Mouse (Mus musculus) MEL (cell line): ENCODE measurements around the gene Padi6. TPM values are rescaled to one million over a fixed set of nuclear protein-coding genes. Genes with fewer than 3 reads are reported as not detected.

Experiments used
- DNase-seq: peaks from one replicate; pipeline ENCODE4 v3.0.0; 2011; ENCODE audit warnings: low read depth, low spot score
- H3K27ac ChIP-seq: 2 replicates; pipeline ENCODE4 v1.5.1; 2012; ENCODE audit warnings: low read depth, mild to moderate bottlenecking, control low read depth, low read length, moderate library complexity; ENCODE audit not compliant: control insufficient read depth
- H3K27me3 ChIP-seq, 2 experiments: fragments of 150-350 bp in 1 of 2; sonication (generic) in 1 of 2; 2 replicates each; pipeline ENCODE4 v1.6.1; 2012; ENCODE audit warnings: low read length in 2 of 2, mild to moderate bottlenecking in 2 of 2, improper control_type of control experiment in 1 of 2, moderate library complexity in 1 of 2; ENCODE audit not compliant: insufficient read depth in 2 of 2, control insufficient read depth in 1 of 2
- H3K36me3 ChIP-seq, 2 experiments: 2 replicates each; pipeline ENCODE4 v1.6.1; 2012 to 2014; ENCODE audit warnings: low read length in 2 of 2, improper control_type of control experiment in 1 of 2, inconsistent platforms in 1 of 2, mild to moderate bottlenecking in 1 of 2; ENCODE audit not compliant: insufficient read depth in 2 of 2, control insufficient read depth in 1 of 2
- H3K4me1 ChIP-seq, 2 experiments: fragments of 150-350 bp in 1 of 2; sonication (generic) in 1 of 2; 2 replicates each; pipeline ENCODE4 v1.6.1; 2012; ENCODE audit warnings: low read length in 2 of 2, improper control_type of control experiment in 1 of 2, mild to moderate bottlenecking in 1 of 2; ENCODE audit not compliant: insufficient read depth in 2 of 2, control insufficient read depth in 1 of 2
- H3K4me3 ChIP-seq, 2 experiments: fragments of 150-350 bp in 1 of 2; sonication (generic) in 1 of 2; 2 replicates each; pipeline ENCODE4 v1.5.1; 2012; ENCODE audit warnings: low read depth in 2 of 2, low read length in 2 of 2, mild to moderate bottlenecking in 2 of 2, moderate library complexity in 2 of 2, control low read depth in 1 of 2, improper control_type of control experiment in 1 of 2; ENCODE audit not compliant: control insufficient read depth in 1 of 2, insufficient read depth in 1 of 2
- H3K79me2 ChIP-seq: 2 replicates; pipeline ENCODE4 v1.6.1; 2012; ENCODE audit warnings: mild to moderate bottlenecking, low read length, moderate library complexity; ENCODE audit not compliant: control insufficient read depth, poor library complexity, insufficient read depth
- H3K9ac ChIP-seq: 2 replicates; pipeline ENCODE4 v1.6.1; 2012; ENCODE audit warnings: low read depth, mild to moderate bottlenecking, control low read depth, low read length, moderate library complexity; ENCODE audit not compliant: control insufficient read depth, poor library complexity, severe bottlenecking
- H3K9me3 ChIP-seq: fragments of 150-350 bp; sonication (generic); replicated peaks from 2 replicates; pipeline ENCODE4 v1.6.1; 2012; ENCODE audit warnings: mild to moderate bottlenecking, low read length, improper control_type of control experiment, moderate library complexity; ENCODE audit not compliant: insufficient read depth
- BHLHE40 ChIP-seq: IDR thresholded peaks from 2 replicates; pipeline ENCODE4 v1.6.1; 2012; ENCODE audit warnings: low read depth, mild to moderate bottlenecking, inconsistent platforms, low read length, improper control_type of control experiment, borderline replicate concordance
- CHD1 ChIP-seq: IDR thresholded peaks from 2 replicates; pipeline ENCODE4 v1.6.1; 2012; ENCODE audit warnings: low read depth, mild to moderate bottlenecking, inconsistent platforms, low read length, improper control_type of control experiment
- CTCF ChIP-seq, 3 experiments: IDR thresholded peaks in 2 of 3; conservative IDR thresholded peaks in 1 of 3; 2 replicates each; pipeline ENCODE4 v1.5.1; 2011 to 2012; ENCODE audit warnings: low read length in 3 of 3, low read depth in 2 of 3, mild to moderate bottlenecking in 2 of 3, improper control_type of control experiment in 1 of 3, inconsistent platforms in 1 of 3, mixed read lengths in 1 of 3, moderate library complexity in 1 of 3; ENCODE audit not compliant: control insufficient read depth in 1 of 3, insufficient read depth in 1 of 3, poor library complexity in 1 of 3, severe bottlenecking in 1 of 3
- ELF1 ChIP-seq: IDR thresholded peaks from 2 replicates; pipeline ENCODE4 v1.6.1; 2014; ENCODE audit warnings: low read depth, mild to moderate bottlenecking, inconsistent platforms, low read length, improper control_type of control experiment, moderate library complexity
- EP300 ChIP-seq, 2 experiments: IDR thresholded peaks; 2 replicates each; pipeline ENCODE4 v1.6.1; 2011; ENCODE audit warnings: improper control_type of control experiment in 2 of 2, low read length in 2 of 2, low read depth in 1 of 2, mild to moderate bottlenecking in 1 of 2
- ETS1 ChIP-seq: IDR thresholded peaks from 2 replicates; pipeline ENCODE4 v1.6.1; 2012; ENCODE audit warnings: low read depth, mild to moderate bottlenecking, inconsistent platforms, low read length, improper control_type of control experiment, moderate library complexity
- GABPA ChIP-seq: IDR thresholded peaks from 2 replicates; pipeline ENCODE4 v1.6.1; 2012; ENCODE audit warnings: low read depth, mild to moderate bottlenecking, inconsistent platforms, low read length, improper control_type of control experiment, moderate library complexity
- GATA1 ChIP-seq: IDR thresholded peaks from 2 replicates; pipeline ENCODE4 v1.6.1; 2011; ENCODE audit warnings: low read depth, low read length, improper control_type of control experiment
- HCFC1 ChIP-seq: IDR thresholded peaks from 2 replicates; pipeline ENCODE4 v1.6.1; 2012; ENCODE audit warnings: low read depth, mild to moderate bottlenecking, inconsistent platforms, low read length, improper control_type of control experiment, moderate library complexity
- JUND ChIP-seq: IDR thresholded peaks from 2 replicates; pipeline ENCODE4 v1.6.1; 2011; ENCODE audit warnings: low read depth, mild to moderate bottlenecking, improper control_type of control experiment, low read length
- KAT2A ChIP-seq: conservative IDR thresholded peaks from 2 replicates; pipeline ENCODE4 v1.6.1; 2012; ENCODE audit warnings: low read depth, low read length, improper control_type of control experiment, inconsistent platforms
- MAFK ChIP-seq: IDR thresholded peaks from 2 replicates; pipeline ENCODE4 v1.6.1; 2011; ENCODE audit warnings: low read depth, mild to moderate bottlenecking, low read length, improper control_type of control experiment, borderline replicate concordance
- MAX ChIP-seq: IDR thresholded peaks from 2 replicates; pipeline ENCODE4 v1.6.1; 2011; ENCODE audit warnings: low read length, improper control_type of control experiment
- MEF2A ChIP-seq: IDR thresholded peaks from 2 replicates; pipeline ENCODE4 v1.6.1; 2014; ENCODE audit warnings: low read depth, mild to moderate bottlenecking, inconsistent platforms, low read length, improper control_type of control experiment; ENCODE audit not compliant: poor library complexity, insufficient replicate concordance, severe bottlenecking; ENCODE audit errors: extremely low read depth
- MYB ChIP-seq: IDR thresholded peaks from 2 replicates; pipeline ENCODE4 v1.6.1; 2011; ENCODE audit warnings: mild to moderate bottlenecking, low read depth, low read length, improper control_type of control experiment
- MYC ChIP-seq: IDR thresholded peaks from 2 replicates; pipeline ENCODE4 v1.6.1; 2011; ENCODE audit warnings: low read depth, mild to moderate bottlenecking, low read length, improper control_type of control experiment, moderate library complexity
- NRF1 ChIP-seq: IDR thresholded peaks from 2 replicates; pipeline ENCODE4 v1.6.1; 2014; ENCODE audit warnings: low read depth, mild to moderate bottlenecking, inconsistent platforms, low read length, improper control_type of control experiment, moderate library complexity; ENCODE audit not compliant: poor library complexity, insufficient read depth, severe bottlenecking
- POLR2AphosphoS2 ChIP-seq: IDR thresholded peaks from 2 replicates; pipeline ENCODE4 v1.6.1; 2011; ENCODE audit warnings: low read length, improper control_type of control experiment
- POLR2AphosphoS5 ChIP-seq: IDR thresholded peaks from 2 replicates; pipeline ENCODE4 v1.6.1; 2012; ENCODE audit warnings: low read depth, borderline replicate concordance, mild to moderate bottlenecking, inconsistent platforms, low read length, moderate library complexity, mixed read lengths
- RAD21 ChIP-seq: IDR thresholded peaks from 2 replicates; pipeline ENCODE4 v1.6.1; 2011; ENCODE audit warnings: mild to moderate bottlenecking, low read depth, low read length, improper control_type of control experiment
- SIN3A ChIP-seq: IDR thresholded peaks from 2 replicates; pipeline ENCODE4 v1.6.1; 2012; ENCODE audit warnings: low read length, improper control_type of control experiment, inconsistent platforms
- TAL1 ChIP-seq: IDR thresholded peaks from 2 replicates; pipeline ENCODE4 v1.6.1; 2012; ENCODE audit warnings: mild to moderate bottlenecking, inconsistent platforms, low read length, moderate library complexity, mixed read lengths
- UBTF ChIP-seq: IDR thresholded peaks from 2 replicates; pipeline ENCODE4 v1.6.1; 2012; ENCODE audit warnings: low read depth, mild to moderate bottlenecking, inconsistent platforms, low read length, improper control_type of control experiment, moderate library complexity, borderline replicate concordance; ENCODE audit not compliant: insufficient read depth
- USF1 ChIP-seq: IDR thresholded peaks from 2 replicates; pipeline ENCODE4 v1.6.1; 2014; ENCODE audit warnings: low read depth, mild to moderate bottlenecking, inconsistent platforms, low read length, improper control_type of control experiment, moderate library complexity
- ZC3H11A ChIP-seq: IDR thresholded peaks from 2 replicates; pipeline ENCODE4 v1.6.1; 2012; ENCODE audit warnings: low read depth, mild to moderate bottlenecking, inconsistent platforms, low read length, improper control_type of control experiment
- ZMIZ1 ChIP-seq: IDR thresholded peaks from 2 replicates; pipeline ENCODE4 v1.6.1; 2012; ENCODE audit warnings: low read depth, mild to moderate bottlenecking, inconsistent platforms, low read length, improper control_type of control experiment, moderate library complexity
- ZNF384 ChIP-seq: IDR thresholded peaks from 2 replicates; pipeline ENCODE4 v1.6.1; 2012; ENCODE audit warnings: low read depth, mild to moderate bottlenecking, inconsistent platforms, low read length, improper control_type of control experiment
- polyA plus RNA-seq, 2 experiments: library from polyadenylated mRNA; stranded (reverse) in 1 of 2; unstranded in 1 of 2; fragments of >175 nt in 1 of 2; fragments of >200 nt in 1 of 2; gene quantifications; 2 replicates each; pipeline versions ENCODE4 v1.2.1 to v1.2.4; 2012; ENCODE audit warnings: low replicate concordance in 2 of 2, low read depth in 1 of 2; ENCODE audit not compliant: insufficient read length in 2 of 2, insufficient read depth in 1 of 2, missing spikeins in 1 of 2
- total RNA-seq: library from RNA; depleted of rRNA; stranded (reverse); fragments of 300-350 nt; gene quantifications from 2 replicates; pipeline ENCODE4 v1.2.3, GENCODE M21; 2012

Gene Padi6
- total and polyA plus RNA-seq, 3 experiments, result not detected

- TF ChIP-seq TAL1, result no peak
Observed at GRCm38 (mm10) chr4:140761601-140762000, 19.2 kb upstream of the Padi6 start (continued).

DNA sequence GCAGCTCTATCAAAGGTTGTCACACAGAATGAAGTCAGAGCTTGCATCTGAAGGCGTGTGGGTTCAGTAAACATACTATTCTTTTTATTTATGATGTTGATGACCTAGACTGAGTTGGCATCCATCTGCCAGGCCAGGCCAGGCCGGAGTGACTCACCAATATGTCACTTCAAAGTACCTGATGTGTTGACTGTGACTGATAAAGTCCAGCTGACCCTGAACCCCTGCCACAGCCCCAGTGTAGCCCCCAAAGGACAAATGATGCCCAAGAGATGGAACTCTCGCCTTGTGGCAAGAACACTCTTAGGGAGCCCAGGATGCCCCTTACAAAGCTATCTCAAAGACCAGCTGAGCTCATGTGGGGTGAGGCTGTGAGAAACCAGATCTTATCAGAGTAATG lies 13.4 kb upstream of the Padi6 start:
- Histone ChIP-seq H3K4me3 (no peak overlapping the region), H3K79me2 (no peaks in the 10 kb centered on the region), H3K36me3 (no peaks in the 10 kb centered on the region), H3K27me3 (no peaks in the 10 kb centered on the region), H3K4me1 (peaks cover 0 to 3% of the 10 kb centered on the region in 2 experiments; a peak in 2 of 4 replicates), H3K9me3 (no peaks in the 10 kb centered on the region), H3K9ac (no peak overlapping the region), H3K27ac (no peak overlapping the region)
- no peak for TF ChIP-seq POLR2AphosphoS2
- TF ChIP-seq ZC3H11A, result no peak
- TF ChIP-seq EP300 (IDR thresholded peaks at IDR 0.05; ENCODE audit: low read depth in 1 of 2, low read length in 2 of 2), result no peak
- TF ChIP-seq POLR2AphosphoS5, result no peak
- no peak for TF ChIP-seq MAFK
- no peak for TF ChIP-seq BHLHE40
- no peak for TF ChIP-seq ZMIZ1
- TF ChIP-seq TAL1, result no peak
- no peak for TF ChIP-seq MYC
- TF ChIP-seq GATA1, result no peak
- TF ChIP-seq UBTF, result no peak
- TF ChIP-seq SIN3A, result no peak
- no peak for TF ChIP-seq ELF1
- TF ChIP-seq MYB, result no peak
- TF ChIP-seq ETS1, result no peak
- no peak for TF ChIP-seq USF1
- TF ChIP-seq NRF1, result no peak
- no peak for TF ChIP-seq HCFC1
- TF ChIP-seq MAX, result no peak
- no peak for DNase-seq

DNA sequence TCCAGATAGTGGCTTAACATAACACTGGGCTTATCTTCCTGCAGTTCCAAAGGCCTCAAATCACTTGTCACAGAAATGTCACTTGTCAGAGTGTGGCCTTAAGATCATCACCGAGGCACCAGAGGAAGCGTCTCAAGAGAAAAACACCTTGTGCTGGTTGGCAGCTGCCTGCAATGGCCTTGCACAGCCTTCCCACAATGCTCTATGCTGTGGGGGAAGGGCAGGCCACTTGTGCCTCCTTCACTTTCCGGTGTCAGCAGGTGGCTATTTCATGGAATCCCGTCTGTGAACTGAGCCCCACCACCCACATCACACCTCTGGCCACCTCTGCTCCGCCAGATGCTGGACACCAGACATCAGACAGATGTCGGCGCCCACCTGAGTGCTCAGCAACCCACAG lies 10.9 kb upstream of the Padi6 start:
- TF ChIP-seq CTCF (IDR thresholded peaks at IDR 0.05 in 2 of 3, conservative IDR thresholded peaks at IDR 0.05 in 1 of 3; ENCODE audit: control insufficient read depth in 1 of 3, insufficient read depth in 1 of 3, low read depth in 2 of 3, low read length in 3 of 3, poor library complexity in 1 of 3, severe bottlenecking in 1 of 3), result no peak
- no peak for TF ChIP-seq BHLHE40
- no peak for TF ChIP-seq CHD1
- TF ChIP-seq GABPA, result no peak
- TF ChIP-seq ETS1, result no peak
- TF ChIP-seq JUND, result no peak
- no peak for TF ChIP-seq MAX
- no peak for TF ChIP-seq KAT2A
- no peak for TF ChIP-seq MEF2A
- no peak for TF ChIP-seq ZNF384
- TF ChIP-seq RAD21, result no peak
- no peak for TF ChIP-seq ELF1
- TF ChIP-seq, all 39 proteins: peak for 0

More for the DNA sequence above, 10.9 kb upstream of the Padi6 start:
- no peak overlapping the region for H3K9ac ChIP-seq
- H3K9me3 ChIP-seq, result no peaks in the 10 kb centered on the region
- no peak overlapping the region for H3K4me3 ChIP-seq
- no peaks in the 10 kb centered on the region for H3K36me3 ChIP-seq
- H3K27ac ChIP-seq, result no peak overlapping the region
- no peaks in the 10 kb centered on the region for H3K27me3 ChIP-seq
- H3K4me1 ChIP-seq, result peaks cover 0 to 3% of the 10 kb centered on the region in 2 experiments; a peak in 2 of 4 replicates
- no peaks in the 10 kb centered on the region for H3K79me2 ChIP-seq
- DNase-seq, result no peak
